Mouse (Mus musculus) frontal cortex, postnatal 25 days (tissue): ENCODE data around the gene Nfu1.
"Not testable (repeated sequence)": the region's sequence is repeated elsewhere in the genome, so short reads cannot be mapped to it uniquely, and the experiment has no call there.

Experiments used
- DNase-seq, 2 experiments: peaks; one replicate each; pipeline ENCODE4 v3.0.0; 2022; ENCODE audit warnings: low spot score in 2 of 2

The Nfu1 gene

DNA sequence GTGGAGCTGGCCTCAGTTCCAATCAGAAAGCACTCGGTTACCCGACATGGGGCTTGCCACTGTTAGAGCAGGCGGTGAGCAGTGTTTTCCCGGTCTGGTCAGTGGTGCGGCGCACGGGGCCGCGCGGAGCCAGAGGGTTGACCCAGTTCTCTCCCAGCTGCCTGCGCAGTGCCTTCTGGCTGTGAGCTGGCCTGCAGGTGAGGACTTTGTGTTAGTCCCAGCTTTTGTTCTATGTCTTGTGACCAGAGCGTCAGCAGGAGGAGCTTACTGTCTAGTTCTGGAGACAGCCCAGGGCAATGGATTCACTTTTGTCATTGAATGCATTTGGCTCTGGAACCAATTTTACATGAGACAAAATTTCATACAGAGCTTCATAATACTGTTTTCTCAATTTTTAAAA lies 12.8 kb downstream of the Nfu1 start:
- DNase-seq, result no peak

DNA sequence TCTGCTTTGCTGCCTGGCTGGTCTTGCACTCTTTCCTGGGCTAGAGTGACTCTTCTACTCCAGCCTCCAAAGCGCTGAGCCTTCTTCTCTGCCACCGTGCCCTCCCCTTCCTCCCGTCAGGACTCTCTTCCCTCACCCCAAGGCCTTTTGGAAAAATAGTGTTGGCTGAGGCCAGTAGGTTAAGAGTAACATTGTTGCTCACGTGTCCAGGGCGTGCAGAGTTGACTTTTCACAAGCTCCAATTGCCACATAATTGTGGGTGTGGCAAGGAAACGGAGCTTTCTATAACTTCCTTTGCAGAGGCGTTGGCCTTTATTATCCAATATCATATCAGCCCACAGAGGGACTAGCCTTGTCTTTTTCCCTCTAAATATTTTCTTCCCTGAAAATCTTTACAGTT lies 17.9 kb downstream of the Nfu1 start:
- DNase-seq, result no peak

GRCm38 (mm10) chr6:87028881-87029280 lies 19.8 kb downstream of the Nfu1 start:
- no peak for DNase-seq

DNA sequence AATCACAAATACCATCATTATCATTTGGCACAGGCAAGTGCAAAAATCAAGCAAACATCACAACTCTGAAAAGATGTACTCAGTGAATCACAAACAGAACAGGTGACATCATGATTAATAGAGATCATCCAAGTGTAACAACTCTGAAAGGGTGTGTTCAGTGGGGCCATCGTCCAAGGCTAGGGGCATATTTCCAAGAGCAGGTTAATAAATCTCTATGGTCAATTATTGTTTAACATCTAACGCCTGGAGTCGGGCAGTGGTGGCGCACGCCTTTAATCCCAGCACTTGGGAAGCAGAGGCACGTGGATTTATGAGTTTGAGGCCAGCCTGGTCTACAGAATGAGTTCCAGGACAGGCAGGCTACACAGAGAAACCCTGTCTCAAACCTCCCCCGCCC lies 22.3 kb downstream of the Nfu1 start:
- DNase-seq, result not testable (repeated sequence)

GRCm38 (mm10) chr6:87032401-87032800 lies 23.4 kb downstream of the Nfu1 start:
- no peak for DNase-seq

DNA sequence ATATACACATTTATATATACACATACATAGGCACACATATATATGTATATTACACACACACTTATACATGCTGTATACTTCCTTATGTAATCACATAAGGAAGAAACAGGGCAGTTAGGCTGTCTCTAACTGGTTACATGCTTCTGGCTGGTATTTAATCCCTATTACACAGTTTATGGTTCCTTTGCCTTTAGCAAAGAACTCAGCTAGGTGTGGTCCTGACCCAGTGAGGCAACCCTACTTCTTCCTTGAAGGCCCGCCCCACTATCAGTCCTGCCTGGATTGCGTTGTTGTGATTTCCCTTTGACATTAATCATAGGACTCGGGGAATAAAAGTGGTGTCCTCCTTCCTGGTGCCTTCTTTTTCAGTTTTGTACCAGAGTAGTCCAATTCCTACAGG lies 25.4 kb downstream of the Nfu1 start:
- DNase-seq, result no peak

DNA sequence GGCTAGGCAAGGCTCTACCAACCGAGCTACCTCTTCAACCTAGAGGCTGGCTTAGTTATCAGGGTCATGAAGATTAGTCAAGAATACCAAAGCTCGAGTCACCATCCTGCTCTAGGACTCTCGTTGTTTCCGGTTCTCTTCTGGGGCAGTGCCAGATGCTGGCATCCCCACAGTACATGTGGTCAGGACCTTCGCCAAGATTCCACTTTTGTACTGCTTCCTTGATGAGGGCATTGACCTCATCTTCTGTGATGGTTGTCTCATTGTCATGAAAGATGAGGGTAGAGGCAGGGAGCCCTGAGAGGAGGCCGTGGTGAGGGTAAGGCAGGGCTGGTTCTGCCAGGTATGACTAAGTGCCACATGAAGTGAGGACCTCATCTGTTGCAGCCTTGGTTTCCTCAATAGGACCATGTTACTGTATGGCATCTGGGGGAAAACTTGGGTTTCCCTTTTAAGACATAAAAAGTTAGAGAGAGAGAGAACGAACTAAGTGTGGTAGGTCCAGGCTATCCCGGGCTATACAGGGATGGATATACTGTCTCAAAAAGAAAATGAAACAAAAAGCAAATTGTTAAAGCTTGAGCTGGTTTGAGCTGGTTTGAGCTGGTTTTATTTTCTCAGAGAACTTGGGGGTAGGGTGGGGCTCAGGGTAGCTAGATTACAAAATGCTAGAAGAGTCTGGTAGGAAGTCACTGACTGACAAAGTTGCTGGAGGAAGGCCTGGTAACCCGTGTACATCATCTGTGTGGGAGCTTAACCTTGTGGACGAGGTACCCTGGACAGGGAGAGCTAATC lies 29.0 kb downstream of the Nfu1 start:
- no peak for DNase-seq

DNA sequence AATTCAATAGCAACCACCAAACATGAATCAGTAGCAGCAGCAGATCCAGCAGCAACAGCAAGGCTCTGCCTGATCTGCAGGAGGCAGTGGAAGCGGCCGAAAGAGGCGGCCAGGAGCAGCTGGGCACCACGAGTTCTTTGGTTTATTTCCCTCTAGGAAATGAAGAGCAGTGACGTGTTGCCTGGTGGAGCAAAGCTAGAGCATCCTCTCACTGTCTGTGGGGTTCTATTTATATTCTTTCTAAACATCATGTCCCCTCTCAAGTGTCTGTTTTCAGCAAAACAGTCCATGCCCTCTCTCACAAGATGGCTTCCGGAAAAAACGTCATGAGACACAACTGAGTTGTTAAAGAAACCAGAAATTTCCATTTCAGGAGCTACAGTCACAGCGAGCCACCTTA lies 30.1 kb downstream of the Nfu1 start:
- DNase-seq, result no peak

DNA sequence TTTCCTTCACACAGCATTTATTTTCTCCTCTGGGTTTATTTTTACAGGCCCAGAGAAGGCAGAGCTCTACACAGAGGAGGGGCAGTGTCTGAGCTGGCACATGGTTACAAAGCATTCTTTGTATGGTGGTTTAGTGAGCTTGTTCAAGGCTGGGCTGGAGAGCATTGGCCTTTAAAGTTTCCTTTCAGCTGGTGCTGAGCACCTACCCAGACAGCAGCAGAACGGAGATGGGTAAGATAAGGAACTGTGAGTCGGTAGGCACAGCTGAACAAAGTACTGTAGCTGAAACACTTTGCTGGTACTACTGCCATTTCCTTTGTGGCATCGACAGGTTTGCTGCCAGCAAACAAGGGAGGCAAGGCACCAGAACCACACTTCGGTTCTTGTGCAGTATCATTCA lies 31.9 kb downstream of the Nfu1 start:
- DNase-seq, result no peak

GRCm38 (mm10) chr6:87041431-87041830 lies 32.4 kb downstream of the Nfu1 start:
- no peak for DNase-seq

- no peak for DNase-seq
Measured at GRCm38 (mm10) chr6:87042004-87042336, 32.9 kb downstream of the Nfu1 start.

DNA sequence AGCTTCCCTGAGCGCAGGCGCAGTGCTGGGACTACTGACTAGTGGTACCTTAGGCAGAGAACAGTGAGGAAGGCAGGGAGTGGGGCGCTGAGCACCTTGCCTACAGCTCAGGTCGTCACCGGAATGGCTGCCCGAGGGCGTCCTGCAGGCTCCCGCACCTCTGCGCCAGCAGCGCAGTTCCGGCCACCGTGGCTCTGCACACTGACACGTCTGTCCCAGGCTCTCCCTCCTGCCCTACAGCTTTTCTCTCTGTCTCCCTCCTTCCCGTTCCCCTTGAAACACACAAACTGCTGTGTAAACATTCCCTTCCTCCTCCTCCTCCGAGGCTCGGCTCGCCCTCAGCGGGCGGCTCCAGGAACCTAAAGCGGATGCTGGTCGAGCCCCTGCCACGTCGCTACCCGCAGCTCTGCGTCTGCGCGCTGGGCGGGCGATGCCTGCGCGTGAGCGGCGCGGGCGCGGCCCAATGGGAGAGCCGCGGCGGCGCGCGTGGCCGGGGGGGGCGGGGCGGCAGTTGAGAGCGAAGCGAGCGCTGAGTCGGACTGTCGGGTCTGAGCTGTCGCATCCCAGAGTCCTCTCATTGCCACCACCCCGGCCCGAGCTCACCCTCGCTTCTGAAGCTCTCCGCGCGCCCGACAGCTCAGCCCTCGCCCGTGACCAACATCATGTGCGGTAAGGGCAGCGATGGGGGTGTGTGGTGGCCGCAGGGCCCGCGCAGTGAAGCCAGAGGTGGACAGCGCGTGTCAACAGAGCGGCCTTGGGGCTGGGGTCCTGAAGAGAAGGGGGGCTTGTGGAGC lies 33.5 kb downstream of the Nfu1 start, which contains the start of gene Gfpt1:
TSS of gene Gfpt1 (plus strand) at position 510 of the 794 bp plus-strand sequence.
- peak; percentile 89 to 92 for DNase-seq

DNA sequence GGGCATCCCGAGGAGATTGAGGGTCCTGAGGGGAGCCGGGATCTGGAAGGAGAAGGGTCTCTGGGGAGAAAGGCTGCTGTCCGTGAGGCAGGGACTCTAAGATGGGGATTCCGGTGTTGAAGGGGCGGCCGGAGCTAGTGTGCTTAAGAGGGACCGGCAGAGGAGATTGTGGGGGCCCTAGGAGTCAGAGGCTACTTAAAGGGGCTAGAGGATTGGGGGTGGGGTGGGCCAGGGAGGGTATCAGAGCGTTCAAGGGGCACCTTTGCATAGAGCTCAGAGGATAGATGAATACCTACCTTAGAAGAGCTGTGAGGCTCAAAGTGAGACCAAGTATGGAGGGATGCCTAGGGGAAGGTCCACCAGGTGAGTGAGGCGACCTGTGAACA lies 34.1 kb downstream of the Nfu1 start:
- DNase-seq, result no peak

DNA sequence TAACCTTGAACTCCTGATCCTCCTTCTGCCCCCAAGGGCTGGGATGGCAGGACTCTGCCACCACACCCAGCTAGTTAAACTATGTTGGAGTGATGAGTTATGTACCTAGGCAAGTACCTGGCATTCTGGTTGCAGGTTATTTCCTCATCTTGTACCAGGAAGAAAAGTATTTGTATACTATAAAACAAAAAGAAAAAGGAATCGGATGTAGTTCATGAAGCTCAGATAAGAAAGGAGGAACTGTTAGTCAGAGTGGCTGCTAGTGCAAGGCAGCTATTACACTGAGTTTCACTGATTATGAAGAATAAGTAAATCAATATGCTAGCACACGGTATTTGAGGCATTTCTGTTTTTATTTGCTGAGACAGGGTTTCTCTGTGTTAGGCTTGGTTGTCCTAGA lies 35.9 kb downstream of the Nfu1 start:
- DNase-seq, result no peak

DNA sequence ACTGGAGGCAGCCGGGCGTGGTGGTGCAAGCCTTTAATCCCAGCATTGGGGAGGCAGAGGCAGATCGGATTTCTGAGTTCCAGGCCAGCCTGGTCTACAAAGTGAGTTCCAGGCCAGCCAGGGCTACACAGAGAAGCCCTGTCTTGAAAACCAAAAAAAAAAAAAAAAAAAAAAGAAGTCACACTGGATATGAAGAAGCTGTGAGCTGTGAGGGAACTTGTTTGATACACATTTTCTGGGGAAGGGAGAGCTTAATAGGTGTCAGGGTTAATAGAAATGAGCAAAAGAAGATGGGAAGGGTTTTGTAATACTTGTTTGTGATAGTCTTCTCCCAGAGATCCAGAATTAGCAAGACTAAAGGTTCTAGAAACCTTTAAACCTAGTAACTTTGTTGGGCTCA lies 36.5 kb downstream of the Nfu1 start:
- DNase-seq, result no peak

DNA sequence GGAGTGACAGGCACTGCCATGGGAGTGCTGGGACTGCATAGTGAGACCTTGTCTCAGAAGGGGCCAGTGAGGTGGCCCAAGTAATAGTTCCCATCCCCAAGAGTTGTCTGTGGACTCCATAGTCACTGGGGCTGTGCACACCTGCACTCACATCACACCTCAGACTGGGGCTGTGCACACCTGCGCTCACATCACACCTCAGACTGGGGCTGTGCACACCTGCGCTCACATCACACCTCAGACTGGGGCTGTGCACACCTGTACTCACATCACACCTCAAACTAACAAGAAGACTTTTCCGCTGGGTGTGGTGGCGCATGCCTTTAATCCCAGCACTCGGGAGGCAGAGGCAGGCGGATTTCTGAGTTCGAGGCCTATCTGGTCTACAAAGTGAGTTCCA lies 39.7 kb downstream of the Nfu1 start:
- DNase-seq, result not testable (repeated sequence)

DNA sequence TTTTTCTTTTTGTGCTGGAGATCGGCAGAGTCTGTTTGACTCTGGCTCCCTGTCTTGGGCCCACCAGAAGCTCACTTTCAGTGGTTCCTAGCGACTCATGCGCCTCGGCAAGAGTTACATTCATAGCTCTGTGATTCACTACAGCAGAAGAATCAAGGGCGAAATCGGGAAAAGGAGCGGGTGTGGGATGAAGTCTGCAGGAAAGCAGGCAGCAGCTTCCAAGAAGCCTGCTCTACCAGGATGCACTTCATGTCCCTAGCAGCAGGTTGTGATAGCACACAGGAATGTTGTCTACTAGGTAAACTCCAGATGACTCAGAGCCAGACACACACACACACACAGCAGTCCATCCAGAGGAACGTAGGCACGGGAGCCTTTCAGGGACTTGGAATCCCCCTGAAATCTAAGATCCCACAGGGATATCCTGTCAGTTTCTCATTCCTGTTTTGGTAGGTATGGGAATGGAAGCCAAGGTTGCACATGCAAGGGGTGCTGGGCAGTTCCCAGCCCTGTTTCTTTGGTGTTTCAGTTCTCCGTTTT lies 42.9 kb downstream of the Nfu1 start:
- DNase-seq, result peak in 1 of 2 experiments; percentile 14

- no peak for DNase-seq
Measured at GRCm38 (mm10) chr6:87054193-87054592, 45.2 kb downstream of the Nfu1 start.

- DNase-seq, result no peak
Measured at GRCm38 (mm10) chr6:87059754-87060153, 50.7 kb downstream of the Nfu1 start.

DNA sequence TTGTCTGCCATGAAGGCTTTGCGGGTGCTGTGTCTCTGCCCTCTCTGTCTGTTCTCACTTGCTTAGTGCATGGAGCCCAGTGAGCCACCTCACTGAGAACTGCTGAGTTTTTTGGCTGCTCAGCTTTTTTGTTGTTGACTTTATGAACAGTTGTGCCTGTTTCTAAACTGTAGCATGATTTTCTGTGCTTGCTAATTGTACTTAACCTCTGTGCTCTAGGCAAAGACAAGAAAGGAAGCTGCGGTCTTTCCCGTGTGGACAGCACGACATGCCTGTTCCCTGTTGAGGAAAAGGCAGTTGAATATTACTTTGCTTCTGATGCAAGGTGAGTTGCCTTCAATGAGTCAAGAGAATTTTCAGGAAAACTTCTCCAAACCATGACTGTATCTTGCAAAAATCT lies 54.5 kb downstream of the Nfu1 start:
- no peak for DNase-seq

- no peak for DNase-seq
Measured at GRCm38 (mm10) chr6:87068209-87068608, 59.2 kb downstream of the Nfu1 start.

GRCm38 (mm10) chr6:87069195-87069900 lies 60.3 kb downstream of the Nfu1 start:
- no peak for DNase-seq
